Mouse (Mus musculus) E14TG2a.4 (cell line): ENCODE measurements around the gene Gfra1.

Source experiments
- CTCF ChIP-seq: conservative IDR thresholded peaks from 2 replicates; pipeline ENCODE4 v1.5.1; 2014; ENCODE audit warnings: low read length
- NANOG ChIP-seq: IDR thresholded peaks from 2 replicates; pipeline ENCODE4 v1.6.1; 2014; ENCODE audit warnings: borderline replicate concordance, low read length, mixed read lengths
- POU5F1 ChIP-seq: IDR thresholded peaks from 2 replicates; pipeline ENCODE4 v1.6.1; 2014; ENCODE audit warnings: low read length, borderline replicate concordance

GRCm38 (mm10) chr19:58454261-58455060, 1.2 kb downstream of the Gfra1 start:
- TF ChIP-seq CTCF (no peak), POU5F1 (no peak), NANOG (no peak)
